Mouse (Mus musculus): ENCODE measurements at regions not wholly inside any gene's neighbourhood (a gene's known extent, or its start where the extent isn't known, plus 50 kb on each side); places are given as distances from the start of the nearest gene placed in this dataset.

- H3K9ac ChIP-seq (ENCODE audit: insufficient read depth, low read depth), result no peak overlapping the region
- H3K4me1 ChIP-seq (ENCODE audit: control insufficient read depth in 1 of 2, insufficient read depth in 2 of 2), result peaks cover 6 to 51% of the 10 kb centered on the region in 2 experiments; a peak in 3 of 4 replicates
- no peak overlapping the region for H3K27ac ChIP-seq (ENCODE audit: insufficient read depth, low read depth)
- H3K27me3 ChIP-seq (replicated peaks), result no peaks in the 10 kb centered on the region
- H3K9me3 ChIP-seq (replicated peaks; ENCODE audit: low read length), result no peaks in the 10 kb centered on the region
- H3K4me2 ChIP-seq (ENCODE audit: insufficient read depth, low read depth, poor library complexity, severe bottlenecking), result no peak overlapping the region
- dilution Hi-C loops (cut with MboI; ENCODE audit: extremely low pct_ligation_motif_present, extremely low pct_unique_long_range_greater_than_20kb, low sequenced_read_pairs) (no loop called here), in situ Hi-C loops (cut with MboI; ENCODE audit: low pct_ligation_motif_present, low pct_unique_long_range_greater_than_20kb, low sequenced_read_pairs) (no loop called here)
- no peaks in the 10 kb centered on the region for H3K79me2 ChIP-seq (replicated peaks; ENCODE audit: control insufficient read depth, extremely low read depth, insufficient read depth, poor library complexity, severe bottlenecking)
- H3K4me3 ChIP-seq (replicated peaks in 1 of 3; ENCODE audit: low read depth in 2 of 3, low read length in 2 of 3, poor library complexity in 1 of 3), result no peak overlapping the region
- TF ChIP-seq UBTF (IDR thresholded peaks at IDR 0.05; ENCODE audit: low read depth, low read length), result no peak
- no peak for TF ChIP-seq E2F4 (IDR thresholded peaks at IDR 0.05; ENCODE audit: insufficient replicate concordance, low read depth, low read length)
- no peak for TF ChIP-seq HCFC1 (IDR thresholded peaks at IDR 0.05; ENCODE audit: low read depth, low read length)
- TF ChIP-seq ZNF384 (IDR thresholded peaks at IDR 0.05; ENCODE audit: low read depth, low read length), result no peak
- TF ChIP-seq CHD2 (IDR thresholded peaks at IDR 0.05; ENCODE audit: low read length), result no peak
- TF ChIP-seq POLR2AphosphoS2 (IDR thresholded peaks at IDR 0.05; ENCODE audit: low read depth, low read length), result no peak
- no peak for TF ChIP-seq MAZ (IDR thresholded peaks at IDR 0.05; ENCODE audit: low read depth, low read length)
- TF ChIP-seq EP300 (IDR thresholded peaks at IDR 0.05; ENCODE audit: low read length), result no peak
- TF ChIP-seq IRF4 (IDR thresholded peaks at IDR 0.05; ENCODE audit: low read depth, low read length), result no peak
- TF ChIP-seq USF2 (conservative IDR thresholded peaks at IDR 0.05; ENCODE audit: low read depth, low read length), result no peak
- no peak for TF ChIP-seq PAX5 (IDR thresholded peaks at IDR 0.05; ENCODE audit: low read length)
- no peak for TF ChIP-seq ZC3H11A (IDR thresholded peaks at IDR 0.05; ENCODE audit: low read depth, low read length)
- no peak for TF ChIP-seq CTCF (conservative IDR thresholded peaks at IDR 0.05 in 1 of 2, IDR thresholded peaks at IDR 0.05 in 1 of 2; ENCODE audit: low read depth in 2 of 2, low read length in 2 of 2)
- TF ChIP-seq RCOR1 (conservative IDR thresholded peaks at IDR 0.05; ENCODE audit: low read depth, low read length), result no peak
- no peaks in the 10 kb centered on the region for H3K36me3 ChIP-seq (replicated peaks in 1 of 2; ENCODE audit: control insufficient read depth in 1 of 2, insufficient read depth in 1 of 2, low read length in 1 of 2)
- DNase-seq (ENCODE audit: extremely low read depth), result no peak
Observed at GRCm38 (mm10) chr2:19058765-19059164, 60.6 kb downstream of the 4930426L09Rik start.

- Histone ChIP-seq H3K27me3 (replicated peaks) (no peaks in the 10 kb centered on the region), H3K4me1 (ENCODE audit: control insufficient read depth in 1 of 2, insufficient read depth in 2 of 2) (peaks cover 6 to 51% of the 10 kb centered on the region in 2 experiments), H3K27ac (ENCODE audit: insufficient read depth, low read depth) (no peak overlapping the region), H3K9me3 (replicated peaks; ENCODE audit: low read length) (no peaks in the 10 kb centered on the region), H3K79me2 (replicated peaks; ENCODE audit: control insufficient read depth, extremely low read depth, insufficient read depth, poor library complexity, severe bottlenecking) (no peaks in the 10 kb centered on the region), H3K36me3 (replicated peaks in 1 of 2; ENCODE audit: control insufficient read depth in 1 of 2, insufficient read depth in 1 of 2, low read length in 1 of 2) (no peaks in the 10 kb centered on the region), H3K4me3 (replicated peaks in 1 of 3; ENCODE audit: low read depth in 2 of 3, low read length in 2 of 3, poor library complexity in 1 of 3) (no peak overlapping the region), H3K4me2 (ENCODE audit: insufficient read depth, low read depth, poor library complexity, severe bottlenecking) (no peak overlapping the region), H3K9ac (ENCODE audit: insufficient read depth, low read depth) (no peak overlapping the region)
- dilution Hi-C loops (cut with MboI; ENCODE audit: extremely low pct_ligation_motif_present, extremely low pct_unique_long_range_greater_than_20kb, low sequenced_read_pairs) (no loop called here), in situ Hi-C loops (cut with MboI; ENCODE audit: low pct_ligation_motif_present, low pct_unique_long_range_greater_than_20kb, low sequenced_read_pairs) (no loop called here)
- TF ChIP-seq KAT2A (IDR thresholded peaks at IDR 0.05; ENCODE audit: insufficient replicate concordance, low read length), result no peak
- TF ChIP-seq ETS1 (conservative IDR thresholded peaks at IDR 0.05; ENCODE audit: low read depth, low read length), result no peak
- TF ChIP-seq RAD21 (IDR thresholded peaks at IDR 0.05; ENCODE audit: low read depth, low read length), result no peak
- TF ChIP-seq ZNF384 (IDR thresholded peaks at IDR 0.05; ENCODE audit: low read depth, low read length), result no peak
- DNase-seq (ENCODE audit: extremely low read depth), result no peak
Observed at GRCm38 (mm10) chr2:19059246-19059645, 61.1 kb downstream of the 4930426L09Rik start.
